Mouse (Mus musculus) lung, adult 2 months (tissue): ENCODE measurements at regions not wholly inside any gene's neighbourhood (a gene's known extent, or its start where the extent isn't known, plus 50 kb on each side); places are given as distances from the start of the nearest gene placed in this dataset.

Experiments
- DNase-seq: peaks from one replicate; pipeline ENCODE4 v3.0.0; 2022
- H3K4me1 ChIP-seq: fragments of 200-500 bp; 2 replicates; pipeline ENCODE4 v1.6.1; 2011; ENCODE audit warnings: low read length; ENCODE audit not compliant: control insufficient read depth, insufficient read depth
- H3K4me3 ChIP-seq: fragments of 200-500 bp; replicated peaks from 2 replicates; pipeline ENCODE3; 2011; ENCODE audit warnings: low read depth, mild to moderate bottlenecking, control low read depth, low read length; ENCODE audit errors: extremely low read depth
- CTCF ChIP-seq: fragments of 200-500 bp; IDR thresholded peaks from 2 replicates; pipeline ENCODE4 v1.5.1; 2011; ENCODE audit warnings: mild to moderate bottlenecking, low read length, control low read depth; ENCODE audit not compliant: insufficient read depth
- POLR2A ChIP-seq: fragments of 200-500 bp; IDR thresholded peaks from 2 replicates; pipeline ENCODE4 v1.6.1; 2011; ENCODE audit warnings: low read depth, mild to moderate bottlenecking, control low read depth, low read length, borderline replicate concordance; ENCODE audit errors: extremely low read depth
- WGBS: fragments of 180-500 bp; shearing (Covaris S2); methylation state at CpG from one replicate; pipeline ENCODE4 v1.1.7; 2018; 5-methylcytosine and 5-hydroxymethylcytosine counted together

- Histone ChIP-seq H3K4me3 (no peak overlapping the region), H3K4me1 (no peaks in the 10 kb centered on the region)
- WGBS = 10% methylated on average over 2 of the region's 2 CpGs
- TF ChIP-seq POLR2A (no peak), CTCF (0 out of 2 replicates have a peak, but pooled peaks have one; percentile 16)
- no peak for DNase-seq
Observed at GRCm38 (mm10) chr6:16668004-16668403, 230.2 kb downstream of the Tfec start.

GRCm38 (mm10) chr6:16667241-16667640 lies 231.0 kb downstream of the Tfec start:
- Histone ChIP-seq H3K4me3 (no peak overlapping the region), H3K4me1 (no peaks in the 10 kb centered on the region)
- WGBS = 40% methylated on average over 6 of the region's 6 CpGs
- TF ChIP-seq CTCF (no peak), POLR2A (no peak)
- DNase-seq = no peak

GRCm38 (mm10) chr6:16646269-16646668 lies 252.0 kb downstream of the Tfec start:
- Histone ChIP-seq H3K4me1 (no peaks in the 10 kb centered on the region), H3K4me3 (no peak overlapping the region)
- 68% methylated on average over 1 of the region's 1 CpGs for WGBS
- TF ChIP-seq CTCF (no peak), POLR2A (no peak)
- DNase-seq = no peak

GRCm38 (mm10) chr6:16643519-16643918 lies 254.7 kb downstream of the Tfec start:
- TF ChIP-seq CTCF (no peak), POLR2A (no peak)
- Histone ChIP-seq H3K4me1 (no peaks in the 10 kb centered on the region), H3K4me3 (no peak overlapping the region)
- DNase-seq = no peak

- Histone ChIP-seq H3K4me1 (no peaks in the 10 kb centered on the region), H3K4me3 (no peak overlapping the region)
- no peak for DNase-seq
- TF ChIP-seq POLR2A (no peak), CTCF (no peak)
- 90% methylated on average over 13 of the region's 13 CpGs for WGBS
Observed at GRCm38 (mm10) chr6:16636736-16637304, 261.4 kb downstream of the Tfec start.

- TF ChIP-seq CTCF = no peak
- no peaks in the 10 kb centered on the region for H3K4me1 ChIP-seq
- 59% methylated on average over 2 of the region's 2 CpGs for WGBS
- H3K4me3 ChIP-seq = no peak overlapping the region
- DNase-seq = no peak
Observed at GRCm38 (mm10) chr6:16636108-16636507, 262.1 kb downstream of the Tfec start.

- TF ChIP-seq CTCF = no peak
- TF ChIP-seq POLR2A = no peak
- H3K4me3 ChIP-seq = no peak overlapping the region
- 69% methylated on average over 9 of the region's 9 CpGs for WGBS
- no peaks in the 10 kb centered on the region for H3K4me1 ChIP-seq
- DNase-seq = no peak
Observed at GRCm38 (mm10) chr6:16607393-16608023, 290.7 kb downstream of the Tfec start.

- WGBS = 51% methylated on average over 4 of the region's 4 CpGs
- DNase-seq = no peak
- TF ChIP-seq CTCF (no peak), POLR2A (no peak)
- Histone ChIP-seq H3K4me3 (no peak overlapping the region), H3K4me1 (no peaks in the 10 kb centered on the region)
Observed at GRCm38 (mm10) chr6:16606687-16607392, 291.4 kb downstream of the Tfec start.

GRCm38 (mm10) chr6:16592411-16592810 lies 305.8 kb downstream of the Tfec start:
- no peaks in the 10 kb centered on the region for H3K4me1 ChIP-seq
- DNase-seq = no peak
- WGBS = 73% methylated on average over 2 of the region's 2 CpGs
- no peak for TF ChIP-seq POLR2A
- TF ChIP-seq CTCF = no peak
- H3K4me3 ChIP-seq = no peak overlapping the region

- no peaks in the 10 kb centered on the region for H3K4me1 ChIP-seq
- no peak for TF ChIP-seq POLR2A
- TF ChIP-seq CTCF = no peak
- WGBS = 71% methylated on average over 7 of the region's 7 CpGs
- H3K4me3 ChIP-seq = no peak overlapping the region
- DNase-seq = no peak
Observed at GRCm38 (mm10) chr6:16582302-16582701, 315.9 kb downstream of the Tfec start.
